Mouse (Mus musculus) stomach, adult 2 months (tissue): ENCODE results near the gene Slc9a1. TPM values are rescaled to one million over a fixed set of nuclear protein-coding genes. Genes with fewer than 3 reads are reported as not detected.

Source experiments
- polyA plus RNA-seq: library from polyadenylated mRNA; depleted of rRNA; stranded (reverse); fragments of >200 nt; gene quantifications from 2 replicates; pipeline ENCODE4 v1.2.3, GENCODE M21; 2012; rRNA removed

The Slc9a1 gene
- polyA plus RNA-seq, result 114 and 144 TPM in 2 replicates

GRCm38 (mm10) chr4:133369553-133370297 is at the start of gene Slc9a1:
TSS of gene Slc9a1 (plus strand) at chr4:133369706.

GRCm38 (mm10) chr4:133353367-133354365 is 15.8 kb upstream of the Slc9a1 start, which contains the start of gene Wdtc1:
TSS of gene Wdtc1 (minus strand) at chr4:133353481.

Other genes with a start within 250 kb of the Slc9a1 start
- gene Wasf2, start 239.2 kb upstream of the Slc9a1 start, polyA plus RNA-seq, result 27.1 and 30.1 TPM in 2 replicates
- gene Cd164l2, start 157.6 kb upstream of the Slc9a1 start, polyA plus RNA-seq, result 2.5 and 3.3 TPM in 2 replicates
- 0.08 and 0.09 TPM in 2 replicates for gene Gpr3, start 157.2 kb upstream of the Slc9a1 start, polyA plus RNA-seq
- gene Map3k6, start 128.9 kb upstream of the Slc9a1 start, polyA plus RNA-seq, result 9.0 and 10.4 TPM in 2 replicates
- gene Sytl1, start 106.6 kb upstream of the Slc9a1 start, polyA plus RNA-seq, result 78.4 and 102 TPM in 2 replicates
- 29.8 and 32.1 TPM in 2 replicates for gene Tmem222, start 91.9 kb upstream of the Slc9a1 start, polyA plus RNA-seq
- gene Wdtc1, start 16.2 kb upstream of the Slc9a1 start, polyA plus RNA-seq, result 25.4 and 25.7 TPM in 2 replicates
- 15.0 and 35.0 TPM in 2 replicates for gene Tent5b, start 110.4 kb downstream of the Slc9a1 start, polyA plus RNA-seq
- gene Trnp1, start 128.8 kb downstream of the Slc9a1 start, polyA plus RNA-seq, result 9.6 and 21.2 TPM in 2 replicates
- 33.3 and 37.0 TPM in 2 replicates for gene Kdf1, start 149.3 kb downstream of the Slc9a1 start, polyA plus RNA-seq
- 10.3 TPM in 2 replicates for gene Nudc, start 176.3 kb downstream of the Slc9a1 start, polyA plus RNA-seq
- gene Nr0b2, start 183.7 kb downstream of the Slc9a1 start, polyA plus RNA-seq, result 14.8 and 32.2 TPM in 2 replicates
- 3.0 and 4.2 TPM in 2 replicates for gene Gpatch3, start 205.0 kb downstream of the Slc9a1 start, polyA plus RNA-seq
- 26.8 and 39.3 TPM in 2 replicates for gene Gpn2, start 214.7 kb downstream of the Slc9a1 start, polyA plus RNA-seq
- 216 and 251 TPM in 2 replicates for gene Sfn, start 232.5 kb downstream of the Slc9a1 start, polyA plus RNA-seq